Mouse (Mus musculus): ENCODE data around the gene Defb43. TPM values are rescaled to one million over a fixed set of nuclear protein-coding genes. Genes with fewer than 3 reads are reported as not detected.

Defb43 gene
- polyA plus RNA-seq, 1 experiment from 2014 or later, result not detected

- H3K27me3 ChIP-seq (replicated peaks; ENCODE audit: control insufficient read depth, insufficient read depth, low read length), result no peaks in the 10 kb centered on the region
- no peaks in the 10 kb centered on the region for H3K4me1 ChIP-seq (ENCODE audit: control insufficient read depth, insufficient read depth, low read length)
- H3K4me2 ChIP-seq (ENCODE audit: low read depth, low read length), result no peak overlapping the region
- H3K36me3 ChIP-seq (ENCODE audit: control insufficient read depth, insufficient read depth, low read length), result no peaks in the 10 kb centered on the region
- H3K27ac ChIP-seq (ENCODE audit: low read length), result no peak overlapping the region
- no peak overlapping the region for H3K4me3 ChIP-seq (ENCODE audit: low read length)
- no peak for ATAC-seq
- 71% methylated on average over 10 of the region's 10 CpGs for WGBS
- no peaks in the 10 kb centered on the region for H3K9me3 ChIP-seq (ENCODE audit: control insufficient read depth, low read length)
- H3K9ac ChIP-seq (ENCODE audit: low read depth, low read length), result no peak overlapping the region
Observed at GRCm38 (mm10) chr14:63060361-63060760, 48.8 kb downstream of the Defb43 start.

- H3K36me3 ChIP-seq (ENCODE audit: control insufficient read depth, insufficient read depth, low read length), result no peaks in the 10 kb centered on the region
- no peak for ATAC-seq
- H3K9me3 ChIP-seq (ENCODE audit: control insufficient read depth, low read length), result no peaks in the 10 kb centered on the region
- H3K27ac ChIP-seq (ENCODE audit: low read length), result no peak overlapping the region
- no peak overlapping the region for H3K4me3 ChIP-seq (ENCODE audit: low read length)
- no peak overlapping the region for H3K4me2 ChIP-seq (ENCODE audit: low read depth, low read length)
- no peak overlapping the region for H3K9ac ChIP-seq (ENCODE audit: low read depth, low read length)
- 59% methylated on average over 2 of the region's 2 CpGs for WGBS
- H3K27me3 ChIP-seq (replicated peaks; ENCODE audit: control insufficient read depth, insufficient read depth, low read length), result no peaks in the 10 kb centered on the region
- peaks cover 4% of the 10 kb centered on the region for H3K4me1 ChIP-seq (ENCODE audit: control insufficient read depth, insufficient read depth, low read length)
Observed at GRCm38 (mm10) chr14:63062184-63062583, 50.6 kb downstream of the Defb43 start.

GRCm38 (mm10) chr14:63065391-63065790, 53.8 kb downstream of the Defb43 start:
- H3K4me2 ChIP-seq (ENCODE audit: low read depth, low read length), result no peak overlapping the region
- WGBS, result 69% methylated on average over 5 of the region's 5 CpGs
- no peak overlapping the region for H3K27ac ChIP-seq (ENCODE audit: low read length)
- no peaks in the 10 kb centered on the region for H3K36me3 ChIP-seq (ENCODE audit: control insufficient read depth, insufficient read depth, low read length)
- no peaks in the 10 kb centered on the region for H3K27me3 ChIP-seq (replicated peaks; ENCODE audit: control insufficient read depth, insufficient read depth, low read length)
- peaks cover 4% of the 10 kb centered on the region for H3K4me1 ChIP-seq (ENCODE audit: control insufficient read depth, insufficient read depth, low read length)
- H3K9ac ChIP-seq (ENCODE audit: low read depth, low read length), result no peak overlapping the region
- H3K4me3 ChIP-seq (ENCODE audit: low read length), result no peak overlapping the region
- no peak for ATAC-seq
- H3K9me3 ChIP-seq (ENCODE audit: control insufficient read depth, low read length), result no peaks in the 10 kb centered on the region

GRCm38 (mm10) chr14:63066630-63067310, 55.2 kb downstream of the Defb43 start:
- Histone ChIP-seq H3K36me3 (ENCODE audit: control insufficient read depth, insufficient read depth, low read length) (no peaks in the 10 kb centered on the region), H3K4me3 (ENCODE audit: low read length) (no peak overlapping the region), H3K9me3 (ENCODE audit: control insufficient read depth, low read length) (no peaks in the 10 kb centered on the region), H3K4me1 (ENCODE audit: control insufficient read depth, insufficient read depth, low read length) (peaks cover 4% of the 10 kb centered on the region), H3K27ac (ENCODE audit: low read length) (no peak overlapping the region), H3K9ac (ENCODE audit: low read depth, low read length) (no peak overlapping the region), H3K27me3 (replicated peaks; ENCODE audit: control insufficient read depth, insufficient read depth, low read length) (no peaks in the 10 kb centered on the region), H3K4me2 (ENCODE audit: low read depth, low read length) (no peak overlapping the region)
- ATAC-seq, result 0 out of 2 replicates have a peak, but pooled peaks have one; percentile 29
- WGBS, result 27% methylated on average over 16 of the region's 16 CpGs

Other genes with a start within 250 kb of the Defb43 start
- 3.1 and 3.8 TPM in 2 replicates for gene Wdfy2, start 174.1 kb upstream of the Defb43 start, polyA plus RNA-seq (2015; fragmentation: Nextera tagmentation; extraction: Ambion mirVana)
- not detected in 2 replicates for gene Defb48, start 27.3 kb upstream of the Defb43 start, polyA plus RNA-seq (2015; fragmentation: Nextera tagmentation; extraction: Ambion mirVana)
- not detected in 2 replicates for gene Defb47, start 13.7 kb upstream of the Defb43 start, polyA plus RNA-seq (2015; fragmentation: Nextera tagmentation; extraction: Ambion mirVana)
- gene Defb42, start 35.2 kb downstream of the Defb43 start, polyA plus RNA-seq (2015; fragmentation: Nextera tagmentation; extraction: Ambion mirVana), result 0.17 and 0.18 TPM in 2 replicates
- gene Defb30, start 38.2 kb downstream of the Defb43 start, polyA plus RNA-seq (2015; fragmentation: Nextera tagmentation; extraction: Ambion mirVana), result not detected in 2 replicates

All from intestine, embryonic 16.5 days (tissue).